Mouse (Mus musculus): Measurements from ENCODE around the gene Serpinf2. TPM values are rescaled to one million over a fixed set of nuclear protein-coding genes. Genes with fewer than 3 reads are reported as not detected.
"Not testable (repeated sequence)": the region's sequence is repeated elsewhere in the genome, so short reads cannot be mapped to it uniquely, and the experiment has no call there.

Serpinf2 gene
- total RNA-seq, 4 experiments from 2014 or later, result 0.31 to 0.41 (median 0.38) TPM; not detected in 1

GRCm38 (mm10) chr11:75424459-75424858 is 14.9 kb downstream of the Serpinf2 start:
- DNase-seq, result no peak

- DNase-seq, result no peak
Measured at GRCm38 (mm10) chr11:75424033-75424432, 15.4 kb downstream of the Serpinf2 start.

- DNase-seq, result no peak
Measured at GRCm38 (mm10) chr11:75423091-75423490, 16.3 kb downstream of the Serpinf2 start.

GRCm38 (mm10) chr11:75422013-75422792 is 17.2 kb downstream of the Serpinf2 start, which contains the start of gene Serpinf1:
TSS of gene Serpinf1 (minus strand) at chr11:75422701.
- DNase-seq, result no peak

- DNase-seq, result no peak
Measured at GRCm38 (mm10) chr11:75421375-75422012, 17.9 kb downstream of the Serpinf2 start.

GRCm38 (mm10) chr11:75420810-75421374 is 18.5 kb downstream of the Serpinf2 start:
- no peak for DNase-seq

- no peak for DNase-seq
Measured at GRCm38 (mm10) chr11:75420037-75420436, 19.4 kb downstream of the Serpinf2 start.

GRCm38 (mm10) chr11:75415994-75416393 is 23.4 kb downstream of the Serpinf2 start:
- DNase-seq, result no peak

- no peak for DNase-seq
Measured at GRCm38 (mm10) chr11:75415096-75415495, 24.3 kb downstream of the Serpinf2 start.

GRCm38 (mm10) chr11:75410591-75410990 is 28.8 kb downstream of the Serpinf2 start:
- DNase-seq, result no peak

GRCm38 (mm10) chr11:75409679-75410575 is 29.5 kb downstream of the Serpinf2 start:
- no peak for DNase-seq

- DNase-seq, result no peak
Measured at GRCm38 (mm10) chr11:75406865-75407264, 32.5 kb downstream of the Serpinf2 start.

GRCm38 (mm10) chr11:75406104-75406503 is 33.3 kb downstream of the Serpinf2 start:
- DNase-seq, result no peak

- DNase-seq, result no peak
Measured at GRCm38 (mm10) chr11:75404801-75405200, 34.6 kb downstream of the Serpinf2 start.

GRCm38 (mm10) chr11:75403301-75404052 is 35.9 kb downstream of the Serpinf2 start:
- DNase-seq, result no peak

- no peak for DNase-seq
Measured at GRCm38 (mm10) chr11:75402271-75402690, 37.1 kb downstream of the Serpinf2 start.

GRCm38 (mm10) chr11:75400099-75400498 is 39.3 kb downstream of the Serpinf2 start:
- DNase-seq, result no peak

- DNase-seq, result peak; percentile 75
Measured at GRCm38 (mm10) chr11:75399411-75399841, 40.0 kb downstream of the Serpinf2 start.

GRCm38 (mm10) chr11:75397452-75397851 is 41.9 kb downstream of the Serpinf2 start:
- no peak for DNase-seq

GRCm38 (mm10) chr11:75395611-75396010 is 43.8 kb downstream of the Serpinf2 start:
- DNase-seq, result no peak

- not testable (repeated sequence) for DNase-seq
Measured at GRCm38 (mm10) chr11:75383529-75383928, 55.9 kb downstream of the Serpinf2 start.
